Mouse (Mus musculus): ENCODE data around the gene Unc5c. TPM values are rescaled to one million over a fixed set of nuclear protein-coding genes. Genes with fewer than 3 reads are reported as not detected.

Gene Unc5c
- polyA plus RNA-seq, 1 experiment from 2014 or later, result 1.6 TPM

GRCm38 (mm10) chr3:141659041-141659789 lies 194.2 kb downstream of the Unc5c start:
- Histone ChIP-seq H3K27me3 (no peaks in the 10 kb centered on the region), H3K4me1 (replicated peaks) (no peaks in the 10 kb centered on the region; the same call in 1 of the 2 replicates), H3K9ac (no peak overlapping the region), H3K4me3 (no peak overlapping the region), H3K9me3 (replicated peaks) (no peaks in the 10 kb centered on the region), H3K36me3 (no peaks in the 10 kb centered on the region), H3K27ac (no peak overlapping the region), H3K4me2 (no peak overlapping the region)
- no peak for ATAC-seq (replicated peaks; ENCODE audit: insufficient number of reproducible peaks, insufficient read depth, low FRiP score, low read depth)
- WGBS, result 61% methylated on average over 3 of the region's 3 CpGs

DNA sequence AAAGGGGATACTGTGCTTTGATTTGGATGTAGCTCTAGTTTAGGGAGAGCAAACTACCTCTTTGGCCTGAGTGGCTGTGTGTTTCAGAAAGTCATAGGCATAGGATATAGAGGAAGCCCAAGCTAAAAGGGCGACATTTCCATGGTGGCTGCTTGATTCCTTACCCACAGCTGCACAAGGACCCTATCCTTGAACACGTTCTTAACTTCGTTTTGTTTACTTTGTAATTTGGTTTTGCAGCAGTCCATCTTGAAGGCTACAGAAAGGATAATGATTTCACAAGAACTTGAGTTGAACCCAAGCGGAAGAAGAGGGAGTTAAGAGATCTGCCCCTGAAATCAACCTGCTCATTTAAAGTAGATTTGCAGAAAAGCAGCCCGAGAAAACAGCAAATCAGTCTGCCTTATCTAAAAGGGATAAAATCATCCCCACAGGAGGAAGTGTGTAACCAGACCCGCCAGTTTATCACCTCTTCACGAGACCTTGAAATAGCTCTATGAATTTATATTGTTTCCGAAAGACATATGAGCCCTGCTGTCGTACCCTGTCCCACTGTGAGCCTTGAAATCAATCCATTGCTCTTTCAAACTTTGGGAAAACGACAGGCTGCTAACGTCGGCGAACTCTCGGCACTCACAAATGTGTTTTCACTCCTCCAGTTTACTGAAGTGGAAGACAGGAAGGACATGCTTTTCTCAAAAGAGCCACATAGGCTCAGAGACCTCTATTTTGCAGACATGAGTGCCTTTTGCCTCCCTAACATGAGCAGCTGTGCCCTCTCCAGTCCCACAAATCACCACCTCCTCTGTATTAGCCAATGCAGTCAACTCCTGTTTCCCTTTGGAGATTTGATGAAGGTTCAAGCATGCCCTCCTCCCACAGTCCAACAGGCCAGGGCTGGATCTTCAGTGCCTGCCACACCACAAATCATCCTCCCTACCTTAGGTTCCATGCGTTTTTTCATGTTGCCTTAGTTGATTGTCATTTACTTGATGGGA lies 195.3 kb downstream of the Unc5c start:
- ATAC-seq (replicated peaks; ENCODE audit: insufficient number of reproducible peaks, insufficient read depth, low FRiP score, low read depth), result no peak
- Histone ChIP-seq H3K4me1 (replicated peaks) (no peaks in the 10 kb centered on the region; the same call in 1 of the 2 replicates), H3K4me2 (no peak overlapping the region), H3K9ac (no peak overlapping the region), H3K36me3 (no peaks in the 10 kb centered on the region), H3K9me3 (replicated peaks) (no peaks in the 10 kb centered on the region), H3K27me3 (no peaks in the 10 kb centered on the region), H3K4me3 (no peak overlapping the region), H3K27ac (no peak overlapping the region)
- 42% methylated on average over 15 of the region's 15 CpGs for WGBS

GRCm38 (mm10) chr3:141689113-141689512 lies 224.1 kb downstream of the Unc5c start:
- 64% methylated on average over 2 of the region's 2 CpGs for WGBS

DNA sequence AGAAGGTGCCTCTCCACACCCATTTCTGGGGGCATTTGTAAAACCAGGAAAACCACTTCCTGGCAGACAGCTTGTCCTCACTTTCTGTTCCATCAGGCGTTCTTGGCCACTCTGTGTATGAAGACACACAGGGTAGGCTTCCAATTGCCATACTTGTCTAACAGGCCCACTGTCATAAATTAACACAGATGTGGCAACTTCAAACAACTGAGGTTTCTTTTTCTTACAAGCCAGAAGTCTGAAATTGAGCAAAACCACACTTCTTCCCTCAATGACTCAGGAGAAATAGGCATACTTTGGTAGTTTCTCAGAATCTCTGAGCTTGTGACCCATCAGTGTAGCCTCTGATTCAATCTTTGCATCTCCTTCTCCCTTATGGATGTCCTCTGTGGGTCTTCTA lies 225.7 kb downstream of the Unc5c start:
- H3K9me3 ChIP-seq (replicated peaks), result no peaks in the 10 kb centered on the region
- H3K9ac ChIP-seq, result no peak overlapping the region
- no peak for ATAC-seq (replicated peaks; ENCODE audit: insufficient number of reproducible peaks, insufficient read depth, low FRiP score, low read depth)
- H3K27ac ChIP-seq, result no peak overlapping the region
- no peaks in the 10 kb centered on the region for H3K36me3 ChIP-seq
- H3K4me2 ChIP-seq, result no peak overlapping the region
- H3K4me3 ChIP-seq, result no peak overlapping the region
- H3K4me1 ChIP-seq (replicated peaks), result no peaks in the 10 kb centered on the region
- H3K27me3 ChIP-seq, result no peaks in the 10 kb centered on the region
- 70% methylated on average over 1 of the region's 1 CpGs for WGBS

More at GRCm38 (mm10) chr3:141689113-141689512, 224.1 kb downstream of the Unc5c start:
- H3K9me3 ChIP-seq (replicated peaks), result no peaks in the 10 kb centered on the region
- no peak overlapping the region for H3K9ac ChIP-seq
- H3K27ac ChIP-seq, result no peak overlapping the region
- no peaks in the 10 kb centered on the region for H3K4me1 ChIP-seq (replicated peaks)
- no peak overlapping the region for H3K4me3 ChIP-seq
- no peak for ATAC-seq (replicated peaks; ENCODE audit: insufficient number of reproducible peaks, insufficient read depth, low FRiP score, low read depth)
- H3K27me3 ChIP-seq, result no peaks in the 10 kb centered on the region
- no peaks in the 10 kb centered on the region for H3K36me3 ChIP-seq
- no peak overlapping the region for H3K4me2 ChIP-seq

DNA sequence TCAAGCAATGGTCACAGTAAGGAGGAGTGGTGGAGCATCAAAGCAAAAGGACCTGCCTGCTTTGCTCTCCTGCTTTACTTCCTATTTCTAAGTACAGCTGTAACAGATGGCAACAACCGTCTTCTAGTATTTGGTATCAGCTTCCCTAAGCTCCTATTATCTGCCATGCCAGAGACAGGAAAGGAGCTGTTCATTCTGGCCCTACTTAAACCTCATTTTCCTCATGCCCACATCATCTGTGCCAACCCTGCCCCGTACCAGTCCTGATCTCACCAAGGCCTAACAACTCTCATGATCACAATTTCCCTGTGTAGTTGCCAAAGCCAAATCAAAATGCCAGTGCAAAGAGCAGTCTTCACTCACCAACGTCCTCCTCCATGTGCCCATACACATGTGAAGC lies 226.4 kb downstream of the Unc5c start:
- WGBS, result 67% methylated on average over 3 of the region's 3 CpGs
- no peak for ATAC-seq (replicated peaks; ENCODE audit: insufficient number of reproducible peaks, insufficient read depth, low FRiP score, low read depth)
- no peak overlapping the region for H3K4me2 ChIP-seq
- no peaks in the 10 kb centered on the region for H3K27me3 ChIP-seq
- no peak overlapping the region for H3K4me3 ChIP-seq
- H3K27ac ChIP-seq, result no peak overlapping the region
- H3K9ac ChIP-seq, result no peak overlapping the region
- H3K4me1 ChIP-seq (replicated peaks), result no peaks in the 10 kb centered on the region
- no peaks in the 10 kb centered on the region for H3K36me3 ChIP-seq
- no peaks in the 10 kb centered on the region for H3K9me3 ChIP-seq (replicated peaks)

DNA sequence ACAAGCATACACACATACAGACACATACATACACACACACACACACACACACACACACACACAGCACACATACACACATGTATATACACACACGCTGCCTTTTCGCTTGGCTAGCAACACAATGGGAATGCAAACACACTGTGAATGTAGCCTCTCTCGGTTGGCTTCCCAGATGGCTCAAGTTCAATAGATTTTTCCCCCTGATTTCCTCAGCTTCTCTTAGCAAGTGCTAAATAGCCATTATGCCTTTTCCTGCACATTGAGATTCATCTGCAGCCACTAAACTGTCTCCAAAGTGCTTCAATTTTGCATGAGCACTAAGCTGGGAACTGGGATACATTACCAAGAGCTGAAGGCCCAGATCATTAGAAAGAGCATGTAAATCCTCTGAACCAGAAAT lies 226.8 kb downstream of the Unc5c start:
- H3K9me3 ChIP-seq (replicated peaks), result no peaks in the 10 kb centered on the region
- 79% methylated on average over 3 of the region's 3 CpGs for WGBS
- H3K27ac ChIP-seq, result no peak overlapping the region
- no peak overlapping the region for H3K4me2 ChIP-seq
- no peak overlapping the region for H3K4me3 ChIP-seq
- ATAC-seq (replicated peaks; ENCODE audit: insufficient number of reproducible peaks, insufficient read depth, low FRiP score, low read depth), result no peak
- H3K4me1 ChIP-seq (replicated peaks), result no peaks in the 10 kb centered on the region
- H3K9ac ChIP-seq, result no peak overlapping the region
- H3K27me3 ChIP-seq, result no peaks in the 10 kb centered on the region
- H3K36me3 ChIP-seq, result no peaks in the 10 kb centered on the region

DNA sequence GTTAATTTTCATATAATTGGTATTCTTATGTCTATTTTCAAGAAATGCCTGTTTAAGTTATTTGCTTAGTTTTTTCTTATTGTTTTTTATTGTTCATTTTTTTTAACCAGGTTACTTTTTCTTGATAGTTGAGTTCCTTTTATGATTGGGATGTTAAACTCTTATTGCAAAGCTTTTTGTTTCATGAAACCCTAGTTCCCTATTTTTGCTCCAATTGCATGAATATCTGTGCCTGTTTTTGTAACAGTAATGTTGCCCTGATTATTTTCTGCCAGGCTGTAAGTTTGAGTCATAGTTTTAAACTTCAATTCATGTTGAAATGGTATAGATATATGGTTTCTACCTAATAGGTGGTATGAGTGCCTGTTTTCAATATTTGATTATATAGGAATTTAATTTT lies 234.2 kb downstream of the Unc5c start:
- H3K9ac ChIP-seq, result no peak overlapping the region
- no peaks in the 10 kb centered on the region for H3K36me3 ChIP-seq
- ATAC-seq (replicated peaks; ENCODE audit: insufficient number of reproducible peaks, insufficient read depth, low FRiP score, low read depth), result no peak
- no peak overlapping the region for H3K27ac ChIP-seq
- no peaks in the 10 kb centered on the region for H3K9me3 ChIP-seq (replicated peaks)
- H3K4me2 ChIP-seq, result no peak overlapping the region
- H3K4me1 ChIP-seq (replicated peaks), result no peaks in the 10 kb centered on the region
- H3K4me3 ChIP-seq, result no peak overlapping the region
- H3K27me3 ChIP-seq, result no peaks in the 10 kb centered on the region

DNA sequence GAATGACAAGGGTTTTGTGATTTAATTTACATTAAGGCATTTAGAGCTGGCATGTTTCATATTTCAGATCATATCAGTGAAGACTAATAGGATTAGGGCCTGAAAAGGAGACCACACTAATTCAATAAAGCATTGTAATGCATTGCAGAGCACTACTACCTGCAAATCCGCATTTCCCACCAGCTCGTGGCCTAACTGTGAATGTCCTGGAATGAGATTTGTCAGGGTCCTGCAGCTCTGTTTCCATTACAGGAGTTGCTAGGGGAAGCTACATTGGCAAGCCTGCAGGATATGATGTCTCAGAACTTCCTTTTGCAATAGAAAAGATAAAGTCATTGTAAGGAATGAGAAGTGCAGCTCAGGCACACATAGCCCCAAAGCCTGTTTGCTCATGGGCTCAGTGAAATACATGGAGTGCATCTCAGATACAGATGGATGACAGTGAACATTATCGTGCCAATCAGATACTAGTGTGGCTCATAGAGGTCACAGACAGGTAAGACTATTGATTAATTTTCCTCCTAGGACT lies 236.4 kb downstream of the Unc5c start:
- 71% methylated on average over 3 of the region's 3 CpGs for WGBS
- no peaks in the 10 kb centered on the region for H3K27me3 ChIP-seq
- ATAC-seq (replicated peaks; ENCODE audit: insufficient number of reproducible peaks, insufficient read depth, low FRiP score, low read depth), result no peak
- no peak overlapping the region for H3K27ac ChIP-seq
- no peaks in the 10 kb centered on the region for H3K36me3 ChIP-seq
- no peaks in the 10 kb centered on the region for H3K9me3 ChIP-seq (replicated peaks)
- no peaks in the 10 kb centered on the region for H3K4me1 ChIP-seq (replicated peaks)
- H3K4me2 ChIP-seq, result no peak overlapping the region
- no peak overlapping the region for H3K4me3 ChIP-seq
- H3K9ac ChIP-seq, result no peak overlapping the region

GRCm38 (mm10) chr3:141711601-141712000 lies 246.6 kb downstream of the Unc5c start:
- H3K4me3 ChIP-seq, result no peak overlapping the region
- H3K36me3 ChIP-seq, result no peaks in the 10 kb centered on the region
- ATAC-seq (replicated peaks; ENCODE audit: insufficient number of reproducible peaks, insufficient read depth, low FRiP score, low read depth), result no peak
- H3K4me1 ChIP-seq (replicated peaks), result no peaks in the 10 kb centered on the region
- 76% methylated on average over 4 of the region's 4 CpGs for WGBS
- H3K27me3 ChIP-seq, result no peaks in the 10 kb centered on the region
- no peak overlapping the region for H3K9ac ChIP-seq
- no peak overlapping the region for H3K27ac ChIP-seq
- H3K9me3 ChIP-seq (replicated peaks), result no peaks in the 10 kb centered on the region
- no peak overlapping the region for H3K4me2 ChIP-seq

DNA sequence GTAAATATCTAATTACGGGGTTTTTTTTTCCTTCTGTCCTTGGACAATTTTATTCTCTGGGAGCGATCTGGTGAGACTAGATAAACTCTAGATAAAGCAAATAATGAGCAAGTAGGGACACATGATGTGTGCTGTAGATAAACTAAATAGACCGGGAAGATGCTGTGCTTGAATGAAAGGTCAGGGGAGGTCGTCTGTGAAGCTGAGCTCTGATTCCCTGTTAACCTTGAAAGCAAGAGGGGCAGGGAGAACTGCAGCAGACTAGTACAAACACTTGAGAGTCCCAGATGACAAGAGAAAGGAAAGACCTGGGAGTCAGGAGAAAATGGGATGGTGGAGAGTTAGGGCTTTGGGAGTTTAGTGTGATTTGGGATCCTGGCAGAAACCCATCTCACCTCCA lies 251.4 kb downstream of the Unc5c start:
- Histone ChIP-seq H3K27me3 (no peaks in the 10 kb centered on the region), H3K9me3 (replicated peaks) (no peaks in the 10 kb centered on the region), H3K36me3 (no peaks in the 10 kb centered on the region), H3K9ac (no peak overlapping the region), H3K4me2 (no peak overlapping the region), H3K27ac (no peak overlapping the region), H3K4me3 (no peak overlapping the region), H3K4me1 (replicated peaks) (no peaks in the 10 kb centered on the region)
- ATAC-seq (replicated peaks; ENCODE audit: insufficient number of reproducible peaks, insufficient read depth, low FRiP score, low read depth), result no peak
- WGBS, result 56% methylated on average over 4 of the region's 4 CpGs

DNA sequence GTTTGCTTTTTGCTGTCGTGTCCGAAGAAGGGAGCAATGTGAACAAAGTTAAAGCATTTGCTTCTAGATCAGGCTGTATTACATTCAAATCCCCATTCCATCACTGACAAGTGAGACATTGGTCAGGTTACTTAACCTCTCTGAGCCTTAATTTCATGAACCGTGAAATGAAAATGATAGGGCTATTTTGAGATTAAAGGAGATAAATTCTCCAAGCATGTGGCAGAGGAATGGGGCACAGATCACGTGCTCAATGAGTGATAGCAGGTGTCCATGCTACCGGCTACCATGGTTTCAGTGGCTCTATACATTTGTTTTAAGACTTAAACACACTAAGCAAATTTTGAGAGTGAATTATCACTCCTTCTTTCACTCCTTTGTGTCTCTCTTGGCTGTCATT lies 254.0 kb downstream of the Unc5c start:
- ATAC-seq (replicated peaks; ENCODE audit: insufficient number of reproducible peaks, insufficient read depth, low FRiP score, low read depth), result no peak
- no peak overlapping the region for H3K27ac ChIP-seq
- H3K9ac ChIP-seq, result no peak overlapping the region
- no peaks in the 10 kb centered on the region for H3K4me1 ChIP-seq (replicated peaks)
- no peaks in the 10 kb centered on the region for H3K9me3 ChIP-seq (replicated peaks)
- H3K4me2 ChIP-seq, result no peak overlapping the region
- no peaks in the 10 kb centered on the region for H3K36me3 ChIP-seq
- no peaks in the 10 kb centered on the region for H3K27me3 ChIP-seq
- H3K4me3 ChIP-seq, result no peak overlapping the region
- 75% methylated on average over 5 of the region's 5 CpGs for WGBS

Measured in heart, embryonic 15.5 days (tissue).